Mouse (Mus musculus): ENCODE results near the gene Tnnt3. TPM values are rescaled to one million over a fixed set of nuclear protein-coding genes. Genes with fewer than 3 reads are reported as not detected.

Gene Tnnt3
- polyA plus RNA-seq, 1 experiment from 2014 or later, result 2.6 TPM

DNA sequence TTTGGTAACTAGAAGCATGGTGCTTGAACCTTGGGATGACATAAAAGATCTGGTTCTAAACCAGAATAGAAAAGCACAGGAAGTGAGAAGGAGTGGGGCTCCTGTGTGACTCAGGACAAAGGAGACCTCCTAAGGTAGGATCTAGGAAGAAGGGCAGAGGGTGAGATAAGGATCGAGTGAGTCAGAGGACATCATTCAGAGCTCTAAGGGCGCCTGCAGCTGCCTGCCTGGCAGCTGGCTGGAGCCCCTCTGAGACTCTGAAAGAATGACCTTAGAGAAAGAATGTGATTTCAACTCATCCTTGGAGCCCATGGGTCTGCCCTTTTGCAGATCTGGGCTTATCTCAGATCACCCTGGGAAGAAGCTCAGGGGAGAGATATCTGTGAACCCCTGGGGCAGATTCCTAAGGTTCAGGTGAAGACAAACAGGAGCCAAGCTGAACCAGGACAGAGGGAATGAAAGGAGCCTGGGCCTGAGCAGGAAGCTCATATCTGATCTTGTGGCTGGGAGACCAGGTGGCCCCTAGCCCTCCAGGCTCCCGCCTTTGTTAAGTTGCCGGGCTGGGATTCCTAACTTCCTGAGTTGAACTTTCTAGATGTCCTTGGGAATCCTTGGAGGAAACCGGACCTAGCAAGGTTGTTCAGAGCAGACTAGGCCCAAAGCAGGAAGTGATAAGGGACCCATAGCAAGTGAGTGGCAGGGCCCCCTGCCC is 530 bp downstream of the Tnnt3 start:
- Histone ChIP-seq H3K4me1 (ENCODE audit: control insufficient read depth, insufficient read depth, low read length) (0 out of 2 replicates have a peak, but pooled peaks cover 7% of the 10 kb centered on the region), H3K27me3 (ENCODE audit: control insufficient read depth, insufficient read depth, low read length) (no peaks in the 10 kb centered on the region), H3K9ac (replicated peaks; ENCODE audit: low read depth, low read length) (no peak overlapping the region), H3K36me3 (ENCODE audit: control insufficient read depth, insufficient read depth, low read length) (peaks cover 5% of the 10 kb centered on the region; the same call in 1 of the 2 replicates), H3K4me3 (ENCODE audit: low read depth, low read length) (no peak overlapping the region), H3K9me3 (ENCODE audit: control insufficient read depth, low read depth, low read length) (no peaks in the 10 kb centered on the region), H3K27ac (ENCODE audit: low read length) (no peak overlapping the region), H3K4me2 (replicated peaks; ENCODE audit: low read depth, low read length) (no peak overlapping the region)
- ATAC-seq (ENCODE audit: insufficient number of reproducible peaks, insufficient read depth, low FRiP score, low read depth), result no peak
- 58% methylated on average over 5 of the region's 5 CpGs for WGBS

DNA sequence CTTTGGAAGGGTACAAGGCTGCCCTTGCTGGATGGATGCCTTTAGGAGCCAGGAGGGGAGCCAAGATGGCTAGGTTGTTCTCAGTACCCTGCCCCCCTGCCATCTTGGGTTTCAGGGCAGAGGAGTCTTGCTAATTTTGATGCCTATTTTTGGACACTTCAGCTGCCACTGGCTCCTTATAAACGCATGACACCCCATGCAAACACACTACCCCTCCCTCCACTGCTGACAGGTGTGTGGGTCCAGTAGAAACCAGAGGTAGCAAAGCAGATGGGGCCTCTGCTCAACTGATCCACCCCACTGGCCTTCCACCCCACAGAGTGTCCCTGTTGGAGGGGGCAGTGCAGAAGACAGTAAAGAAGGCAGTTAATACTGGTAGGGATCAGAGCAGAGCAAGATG is 1.4 kb downstream of the Tnnt3 start:
- Histone ChIP-seq H3K36me3 (ENCODE audit: control insufficient read depth, insufficient read depth, low read length) (no peaks in the 10 kb centered on the region; the same call in 1 of the 2 replicates), H3K4me1 (ENCODE audit: control insufficient read depth, insufficient read depth, low read length) (0 out of 2 replicates have a peak, but pooled peaks cover 7% of the 10 kb centered on the region), H3K9ac (replicated peaks; ENCODE audit: low read depth, low read length) (no peak overlapping the region), H3K27me3 (ENCODE audit: control insufficient read depth, insufficient read depth, low read length) (no peaks in the 10 kb centered on the region), H3K27ac (ENCODE audit: low read length) (no peak overlapping the region), H3K9me3 (ENCODE audit: control insufficient read depth, low read depth, low read length) (no peaks in the 10 kb centered on the region), H3K4me3 (ENCODE audit: low read depth, low read length) (no peak overlapping the region), H3K4me2 (replicated peaks; ENCODE audit: low read depth, low read length) (no peak overlapping the region)
- ATAC-seq (ENCODE audit: insufficient number of reproducible peaks, insufficient read depth, low FRiP score, low read depth), result no peak
- 81% methylated on average over 1 of the region's 1 CpGs for WGBS

DNA sequence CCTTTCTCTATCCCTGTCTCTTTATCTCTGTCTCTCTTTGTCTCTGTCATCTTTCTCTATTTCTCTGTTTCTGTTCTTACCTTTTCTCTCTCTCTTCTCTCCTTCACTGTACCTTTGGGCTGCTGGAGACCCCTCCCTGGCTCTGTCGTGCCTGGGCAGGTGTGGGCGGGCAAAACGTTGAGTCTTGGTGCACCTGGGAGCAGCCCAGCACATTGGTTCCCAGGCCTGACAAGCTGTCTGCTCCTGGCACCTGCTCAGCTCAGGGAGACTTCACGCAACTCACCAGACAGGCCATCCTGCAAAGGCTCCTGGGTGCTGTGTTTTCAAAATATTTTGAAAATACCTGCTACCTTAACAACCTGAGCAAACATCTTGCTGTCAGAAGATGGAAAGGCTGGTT is 4.6 kb downstream of the Tnnt3 start:
- H3K9me3 ChIP-seq (ENCODE audit: control insufficient read depth, low read depth, low read length), result no peaks in the 10 kb centered on the region
- H3K27ac ChIP-seq (ENCODE audit: low read length), result no peak overlapping the region
- H3K4me3 ChIP-seq (ENCODE audit: low read depth, low read length), result no peak overlapping the region
- H3K9ac ChIP-seq (replicated peaks; ENCODE audit: low read depth, low read length), result no peak overlapping the region
- H3K4me2 ChIP-seq (replicated peaks; ENCODE audit: low read depth, low read length), result no peak overlapping the region
- no peak for ATAC-seq (ENCODE audit: insufficient number of reproducible peaks, insufficient read depth, low FRiP score, low read depth)
- peaks cover 23% of the 10 kb centered on the region for H3K4me1 ChIP-seq (ENCODE audit: control insufficient read depth, insufficient read depth, low read length)
- 76% methylated on average over 4 of the region's 4 CpGs for WGBS
- H3K36me3 ChIP-seq (ENCODE audit: control insufficient read depth, insufficient read depth, low read length), result no peaks in the 10 kb centered on the region
- H3K27me3 ChIP-seq (ENCODE audit: control insufficient read depth, insufficient read depth, low read length), result no peaks in the 10 kb centered on the region

DNA sequence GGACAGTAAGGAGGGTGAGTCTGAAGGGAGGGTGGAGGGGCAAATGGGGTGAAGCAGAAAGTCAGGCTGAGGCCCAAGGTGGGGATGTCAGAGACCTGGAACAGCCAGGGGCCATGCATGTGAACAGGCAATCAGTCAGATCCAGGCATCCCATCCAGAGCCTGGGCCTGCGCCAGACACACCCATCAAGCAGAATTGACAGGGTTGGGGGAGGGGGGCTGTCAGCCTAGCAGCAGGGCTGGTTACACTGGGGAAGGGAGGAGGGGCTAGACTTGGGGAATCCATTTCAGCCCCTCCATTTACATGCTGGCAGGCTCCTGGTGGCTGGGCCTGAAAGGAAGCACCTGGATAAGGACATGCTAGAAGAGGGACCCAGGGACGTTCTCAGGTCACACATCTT is 7.3 kb downstream of the Tnnt3 start:
- H3K9ac ChIP-seq (replicated peaks; ENCODE audit: low read depth, low read length), result peak overlapping the region; percentile 14; the same call in 1 of the 2 replicates
- H3K27me3 ChIP-seq (ENCODE audit: control insufficient read depth, insufficient read depth, low read length), result no peaks in the 10 kb centered on the region
- H3K27ac ChIP-seq (ENCODE audit: low read length), result peak overlapping the region; percentile 29
- H3K4me2 ChIP-seq (replicated peaks; ENCODE audit: low read depth, low read length), result no peak overlapping the region
- WGBS, result 26% methylated on average over 2 of the region's 2 CpGs
- no peak overlapping the region for H3K4me3 ChIP-seq (ENCODE audit: low read depth, low read length)
- peaks cover 27% of the 10 kb centered on the region for H3K4me1 ChIP-seq (ENCODE audit: control insufficient read depth, insufficient read depth, low read length)
- no peaks in the 10 kb centered on the region for H3K9me3 ChIP-seq (ENCODE audit: control insufficient read depth, low read depth, low read length)
- no peak for ATAC-seq (ENCODE audit: insufficient number of reproducible peaks, insufficient read depth, low FRiP score, low read depth)
- H3K36me3 ChIP-seq (ENCODE audit: control insufficient read depth, insufficient read depth, low read length), result no peaks in the 10 kb centered on the region

GRCm38 (mm10) chr7:142506501-142506900 is 7.9 kb downstream of the Tnnt3 start:
- no peaks in the 10 kb centered on the region for H3K36me3 ChIP-seq (ENCODE audit: control insufficient read depth, insufficient read depth, low read length)
- H3K4me3 ChIP-seq (ENCODE audit: low read depth, low read length), result no peak overlapping the region
- H3K4me2 ChIP-seq (replicated peaks; ENCODE audit: low read depth, low read length), result no peak overlapping the region
- peak overlapping the region; percentile 29 for H3K27ac ChIP-seq (ENCODE audit: low read length)
- 37% methylated on average over 4 of the region's 4 CpGs for WGBS
- H3K9me3 ChIP-seq (ENCODE audit: control insufficient read depth, low read depth, low read length), result no peaks in the 10 kb centered on the region
- peak; percentile 4; the same call in 1 of the 2 replicates for ATAC-seq (ENCODE audit: insufficient number of reproducible peaks, insufficient read depth, low FRiP score, low read depth)
- H3K27me3 ChIP-seq (ENCODE audit: control insufficient read depth, insufficient read depth, low read length), result no peaks in the 10 kb centered on the region
- H3K9ac ChIP-seq (replicated peaks; ENCODE audit: low read depth, low read length), result 0 out of 2 replicates have a peak overlapping the region, but pooled peaks have one; percentile 14
- H3K4me1 ChIP-seq (ENCODE audit: control insufficient read depth, insufficient read depth, low read length), result peaks cover 27% of the 10 kb centered on the region

DNA sequence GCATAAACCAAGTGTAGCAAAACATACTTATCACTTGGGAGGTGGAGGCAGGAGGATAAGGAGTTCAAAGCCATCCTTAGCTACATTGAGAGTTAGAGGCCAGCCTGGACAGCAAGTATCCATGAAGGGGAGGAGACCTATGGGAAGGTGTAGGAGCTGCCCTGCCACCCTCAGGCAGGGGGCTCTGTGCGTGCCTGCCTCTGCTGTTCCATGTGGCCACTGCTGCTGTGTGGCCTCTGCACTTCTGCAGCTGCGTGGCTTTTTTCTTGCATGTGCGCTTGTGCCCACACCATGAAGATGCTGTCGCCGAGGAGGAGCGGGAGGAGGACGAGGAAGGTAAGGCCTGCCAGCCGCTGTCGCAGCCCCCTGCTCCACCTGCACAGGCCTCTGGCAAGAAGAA is 8.8 kb downstream of the Tnnt3 start:
- Histone ChIP-seq H3K4me3 (ENCODE audit: low read depth, low read length) (no peak overlapping the region), H3K27ac (ENCODE audit: low read length) (no peak overlapping the region), H3K9me3 (ENCODE audit: control insufficient read depth, low read depth, low read length) (no peaks in the 10 kb centered on the region), H3K4me1 (ENCODE audit: control insufficient read depth, insufficient read depth, low read length) (peaks cover 27% of the 10 kb centered on the region), H3K36me3 (ENCODE audit: control insufficient read depth, insufficient read depth, low read length) (no peaks in the 10 kb centered on the region), H3K27me3 (ENCODE audit: control insufficient read depth, insufficient read depth, low read length) (no peaks in the 10 kb centered on the region), H3K4me2 (replicated peaks; ENCODE audit: low read depth, low read length) (no peak overlapping the region), H3K9ac (replicated peaks; ENCODE audit: low read depth, low read length) (no peak overlapping the region)
- WGBS, result 87% methylated on average over 9 of the region's 9 CpGs
- no peak for ATAC-seq (ENCODE audit: insufficient number of reproducible peaks, insufficient read depth, low FRiP score, low read depth)

- 19% methylated on average over 14 of the region's 14 CpGs for WGBS
- H3K4me2 ChIP-seq (replicated peaks; ENCODE audit: low read depth, low read length), result no peak overlapping the region
- ATAC-seq (ENCODE audit: insufficient number of reproducible peaks, insufficient read depth, low FRiP score, low read depth), result no peak
Observed at GRCm38 (mm10) chr7:142509518-142509917, 10.9 kb downstream of the Tnnt3 start.

GRCm38 (mm10) chr7:142510021-142510777 is 11.6 kb downstream of the Tnnt3 start:
- Histone ChIP-seq H3K27ac (ENCODE audit: low read length) (peak overlapping the region; percentile 98), H3K4me1 (ENCODE audit: control insufficient read depth, insufficient read depth, low read length) (peaks cover 30% of the 10 kb centered on the region), H3K4me3 (ENCODE audit: low read depth, low read length) (no peak overlapping the region), H3K9ac (replicated peaks; ENCODE audit: low read depth, low read length) (no peak overlapping the region; the same call in 1 of the 2 replicates), H3K36me3 (ENCODE audit: control insufficient read depth, insufficient read depth, low read length) (no peaks in the 10 kb centered on the region), H3K27me3 (ENCODE audit: control insufficient read depth, insufficient read depth, low read length) (no peaks in the 10 kb centered on the region), H3K4me2 (replicated peaks; ENCODE audit: low read depth, low read length) (no peak overlapping the region), H3K9me3 (ENCODE audit: control insufficient read depth, low read depth, low read length) (no peaks in the 10 kb centered on the region)
- WGBS, result 14% methylated on average over 12 of the region's 12 CpGs
- ATAC-seq (ENCODE audit: insufficient number of reproducible peaks, insufficient read depth, low FRiP score, low read depth), result peak; percentile 25; the same call in 1 of the 2 replicates

More at GRCm38 (mm10) chr7:142509518-142509917, 10.9 kb downstream of the Tnnt3 start:
- H3K27me3 ChIP-seq (ENCODE audit: control insufficient read depth, insufficient read depth, low read length), result no peaks in the 10 kb centered on the region
- peaks cover 27% of the 10 kb centered on the region for H3K4me1 ChIP-seq (ENCODE audit: control insufficient read depth, insufficient read depth, low read length)
- H3K27ac ChIP-seq (ENCODE audit: low read length), result peak overlapping the region; percentile 98
- no peaks in the 10 kb centered on the region for H3K9me3 ChIP-seq (ENCODE audit: control insufficient read depth, low read depth, low read length)
- no peak overlapping the region for H3K4me3 ChIP-seq (ENCODE audit: low read depth, low read length)
- H3K9ac ChIP-seq (replicated peaks; ENCODE audit: low read depth, low read length), result no peak overlapping the region
- no peaks in the 10 kb centered on the region for H3K36me3 ChIP-seq (ENCODE audit: control insufficient read depth, insufficient read depth, low read length)

Measured in stomach, embryonic 14.5 days (tissue).